Mouse (Mus musculus) natural killer cell, adult 2 months (primary cell): ENCODE measurements around the gene Msx1.
"Not testable (repeated sequence)": the region's sequence is repeated elsewhere in the genome, so short reads cannot be mapped to it uniquely, and the experiment has no call there.

Experiments
- DNase-seq, 2 experiments: peaks; one replicate each; pipeline ENCODE4 v3.0.0; 2022; ENCODE audit warnings: low spot score in 2 of 2

Gene Msx1

GRCm38 (mm10) chr5:37824461-37824795 is at the start of gene Msx1:
Gene Msx1 (minus strand): TSS chr5:37824583.
- no peak for DNase-seq

- DNase-seq = no peak
These were observed 41.1 kb upstream of the Msx1 start for GRCm38 (mm10) chr5:37865471-37865870.

GRCm38 (mm10) chr5:37864309-37864708 is 39.9 kb upstream of the Msx1 start:
- no peak for DNase-seq

GRCm38 (mm10) chr5:37860846-37861245 is 36.5 kb upstream of the Msx1 start:
- DNase-seq = no peak

GRCm38 (mm10) chr5:37860151-37860721 is 35.9 kb upstream of the Msx1 start:
- no peak for DNase-seq

GRCm38 (mm10) chr5:37857763-37858545 is 33.6 kb upstream of the Msx1 start:
- no peak for DNase-seq

GRCm38 (mm10) chr5:37856057-37856456 is 31.7 kb upstream of the Msx1 start:
- no peak for DNase-seq

- DNase-seq = no peak
These were observed 29.9 kb upstream of the Msx1 start for GRCm38 (mm10) chr5:37854233-37854632.

- no peak for DNase-seq
These were observed 27.1 kb upstream of the Msx1 start for GRCm38 (mm10) chr5:37851305-37851982.

- DNase-seq = no peak
These were observed 24.8 kb upstream of the Msx1 start for GRCm38 (mm10) chr5:37848991-37849719.

- no peak for DNase-seq
These were observed 11.9 kb upstream of the Msx1 start for GRCm38 (mm10) chr5:37836267-37836646.

GRCm38 (mm10) chr5:37835590-37836266 is 11.3 kb upstream of the Msx1 start:
- DNase-seq = no peak

GRCm38 (mm10) chr5:37832766-37833165 is 8.4 kb upstream of the Msx1 start:
- no peak for DNase-seq

GRCm38 (mm10) chr5:37832031-37832430 is 7.6 kb upstream of the Msx1 start:
- no peak for DNase-seq

- DNase-seq = not testable (repeated sequence)
These were observed 6.1 kb upstream of the Msx1 start for GRCm38 (mm10) chr5:37830436-37830835.

GRCm38 (mm10) chr5:37829926-37830325 is 5.5 kb upstream of the Msx1 start:
- DNase-seq = no peak

- DNase-seq = no peak
These were observed 4.9 kb upstream of the Msx1 start for GRCm38 (mm10) chr5:37829296-37829670.

- DNase-seq = no peak
These were observed 4.4 kb upstream of the Msx1 start for GRCm38 (mm10) chr5:37828591-37829295.

GRCm38 (mm10) chr5:37828001-37828400 is 3.6 kb upstream of the Msx1 start:
- no peak for DNase-seq

- DNase-seq = no peak
These were observed 3.2 kb upstream of the Msx1 start for GRCm38 (mm10) chr5:37827626-37827950.
